Mouse (Mus musculus) splenic B cell, adult 2 months (primary cell): ENCODE results near the gene Ptprd.

Experiments
- DNase-seq: peaks from one replicate; pipeline ENCODE4 v3.0.0-alpha.2; 2011; ENCODE audit warnings: low read depth, low spot score
- H3K27me3 ChIP-seq: 2 replicates; pipeline ENCODE4 v1.6.1; 2012; ENCODE audit warnings: mild to moderate bottlenecking, low read length, moderate library complexity, mixed read lengths; ENCODE audit not compliant: control insufficient read depth, poor library complexity, insufficient read depth, severe bottlenecking
- H3K36me3 ChIP-seq: 2 replicates; pipeline ENCODE4 v1.6.1; 2012; ENCODE audit warnings: mild to moderate bottlenecking, low read length, moderate library complexity, mixed read lengths; ENCODE audit not compliant: control insufficient read depth, poor library complexity, insufficient read depth, severe bottlenecking

The Ptprd gene

DNA sequence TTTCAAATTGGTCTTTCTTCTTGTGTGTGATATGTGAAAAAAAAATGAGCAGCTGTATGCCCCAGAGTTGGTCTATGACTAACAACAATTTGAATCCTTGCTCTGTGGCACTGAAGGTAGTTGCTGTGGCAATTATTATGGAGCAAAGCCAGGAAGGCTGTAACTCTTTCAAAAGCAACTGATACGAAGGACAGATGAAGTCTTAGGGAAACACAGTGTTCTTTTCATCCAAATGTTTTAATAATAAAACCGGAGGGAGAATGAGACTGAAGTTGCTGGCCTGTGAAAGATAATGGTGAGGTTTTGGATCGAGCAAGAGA, 2187.3 kb downstream of the Ptprd start:
- Histone ChIP-seq H3K36me3 (no peaks in the 10 kb centered on the region), H3K27me3 (no peaks in the 10 kb centered on the region)
- no peak for DNase-seq

DNA sequence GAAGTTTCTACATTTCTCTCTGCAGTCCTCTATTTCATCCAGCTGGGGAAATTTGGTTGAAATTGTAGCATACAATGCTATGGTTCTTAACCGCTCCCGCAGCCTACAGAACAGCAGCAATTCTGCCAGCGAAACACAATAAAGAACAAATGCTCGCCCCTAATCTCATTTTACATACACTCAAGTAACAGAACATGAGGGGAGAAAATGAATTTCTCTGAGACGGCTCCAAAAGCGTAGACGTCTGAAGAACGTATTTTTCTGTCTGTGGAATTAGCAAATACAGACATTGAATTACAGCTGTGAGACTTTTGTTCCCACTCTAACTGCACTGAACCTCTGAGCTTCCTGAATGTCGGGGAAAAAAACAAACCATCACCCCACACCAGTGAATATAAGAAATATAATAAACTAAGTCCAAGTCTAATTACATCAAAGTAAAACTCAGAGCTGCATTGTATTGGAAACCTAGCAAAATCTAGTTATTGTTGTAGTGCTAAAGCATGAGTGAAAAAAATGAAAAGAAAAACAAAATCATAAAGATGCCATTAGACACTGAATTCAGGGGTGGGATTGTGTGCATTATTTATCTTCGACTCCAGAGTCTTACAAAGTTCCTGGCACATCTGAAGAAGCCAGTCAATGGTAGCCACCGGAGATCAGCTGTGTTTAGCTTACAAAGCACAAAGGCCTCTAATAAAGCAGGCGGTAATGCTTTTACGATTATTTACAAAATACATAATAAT, 2187.8 kb downstream of the Ptprd start:
- no peaks in the 10 kb centered on the region for H3K36me3 ChIP-seq
- DNase-seq = no peak
- H3K27me3 ChIP-seq = no peaks in the 10 kb centered on the region

DNA sequence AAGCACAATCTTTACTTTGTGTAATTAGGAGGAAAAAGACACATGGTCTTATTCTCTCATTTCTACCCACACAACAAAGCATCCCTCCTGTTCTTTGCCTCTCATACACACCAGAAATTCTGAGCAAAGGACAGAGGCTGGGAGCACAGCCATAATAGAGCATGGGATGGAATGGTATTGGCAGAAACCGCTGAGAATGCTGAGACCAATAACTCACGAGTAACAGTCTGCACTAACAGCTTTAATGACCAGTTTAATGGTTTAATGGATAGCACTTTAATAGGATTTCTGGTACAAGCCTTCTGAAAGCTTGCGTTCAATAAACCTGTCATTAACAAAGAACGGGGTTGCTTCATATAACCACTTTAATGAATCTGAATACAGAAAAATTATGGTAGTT, 2190.1 kb downstream of the Ptprd start:
- H3K27me3 ChIP-seq = no peaks in the 10 kb centered on the region
- no peak for DNase-seq

DNA sequence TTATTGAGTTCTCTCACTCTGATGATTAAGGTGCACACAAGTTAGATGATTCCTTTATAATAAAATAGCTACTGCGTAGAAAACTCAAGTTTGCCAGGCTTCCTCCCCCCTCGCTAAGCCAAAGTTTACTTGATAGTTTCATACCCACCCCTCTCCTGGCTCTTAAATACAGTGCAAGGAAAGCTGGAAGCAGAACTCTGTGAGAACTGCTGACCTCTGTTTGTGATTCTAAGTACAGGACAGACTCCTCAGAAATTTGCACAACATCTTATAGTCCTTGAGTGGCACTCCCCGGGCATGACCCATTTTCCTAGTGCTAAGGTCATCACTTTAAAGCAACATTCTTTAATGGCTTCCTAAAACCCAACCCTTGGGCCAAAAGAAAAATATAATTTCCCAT, 2196.7 kb downstream of the Ptprd start:
- no peaks in the 10 kb centered on the region for H3K27me3 ChIP-seq
- no peak for DNase-seq
- H3K36me3 ChIP-seq = no peaks in the 10 kb centered on the region

More for the DNA sequence above, 2190.1 kb downstream of the Ptprd start:
- H3K36me3 ChIP-seq = no peaks in the 10 kb centered on the region

GRCm38 (mm10) chr4:76014151-76014840, 2197.5 kb downstream of the Ptprd start:
- Histone ChIP-seq H3K36me3 (no peaks in the 10 kb centered on the region), H3K27me3 (no peaks in the 10 kb centered on the region)
- no peak for DNase-seq

GRCm38 (mm10) chr4:76008580-76008979, 2203.2 kb downstream of the Ptprd start:
- no peaks in the 10 kb centered on the region for H3K36me3 ChIP-seq
- H3K27me3 ChIP-seq = no peaks in the 10 kb centered on the region
- no peak for DNase-seq

DNA sequence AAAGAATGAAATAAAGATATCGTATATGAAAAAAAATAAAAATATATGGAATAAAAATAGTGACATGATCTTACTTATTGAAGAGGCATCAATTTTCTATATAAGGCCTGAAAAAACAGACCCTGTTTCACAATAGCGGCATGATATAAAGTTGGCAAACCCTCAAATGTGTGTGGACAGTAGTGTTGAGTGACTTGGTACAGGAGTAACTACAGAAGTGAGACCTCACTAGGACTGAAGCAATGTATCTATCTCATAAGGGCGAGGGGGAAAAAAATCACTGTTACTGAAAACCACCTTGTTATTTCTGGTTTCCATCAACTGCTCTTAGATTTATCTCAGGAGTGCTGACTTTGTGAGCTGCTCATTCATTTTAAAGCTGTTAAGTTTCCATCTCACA, 2204.5 kb downstream of the Ptprd start:
- DNase-seq = no peak
- H3K27me3 ChIP-seq = no peaks in the 10 kb centered on the region
- no peaks in the 10 kb centered on the region for H3K36me3 ChIP-seq

GRCm38 (mm10) chr4:76006717-76007116, 2205.0 kb downstream of the Ptprd start:
- DNase-seq = no peak
- no peaks in the 10 kb centered on the region for H3K36me3 ChIP-seq

GRCm38 (mm10) chr4:76004161-76004560, 2207.6 kb downstream of the Ptprd start:
- DNase-seq = no peak
- H3K27me3 ChIP-seq = no peaks in the 10 kb centered on the region
- H3K36me3 ChIP-seq = no peaks in the 10 kb centered on the region

More at GRCm38 (mm10) chr4:76006717-76007116, 2205.0 kb downstream of the Ptprd start:
- H3K27me3 ChIP-seq = no peaks in the 10 kb centered on the region

DNA sequence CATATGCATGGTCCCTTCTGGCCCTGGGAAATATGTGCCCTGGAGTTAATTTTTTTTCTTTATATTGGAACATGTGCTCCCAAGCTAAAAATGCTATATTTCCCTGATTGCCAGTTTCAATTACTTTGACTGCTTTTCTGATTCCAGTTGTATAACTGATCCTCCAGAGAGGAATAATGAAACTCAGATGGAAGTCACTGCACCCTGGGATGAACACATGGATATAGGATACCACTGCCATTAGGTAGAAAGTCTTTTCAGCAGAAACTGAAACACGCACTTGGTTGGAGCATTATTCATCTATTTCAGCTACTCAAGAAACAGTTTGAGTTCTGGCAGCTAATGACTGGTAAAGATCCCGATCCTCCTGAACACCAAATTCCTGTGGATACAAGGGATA, 2211.5 kb downstream of the Ptprd start:
- Histone ChIP-seq H3K36me3 (no peaks in the 10 kb centered on the region), H3K27me3 (no peaks in the 10 kb centered on the region)
- no peak for DNase-seq

DNA sequence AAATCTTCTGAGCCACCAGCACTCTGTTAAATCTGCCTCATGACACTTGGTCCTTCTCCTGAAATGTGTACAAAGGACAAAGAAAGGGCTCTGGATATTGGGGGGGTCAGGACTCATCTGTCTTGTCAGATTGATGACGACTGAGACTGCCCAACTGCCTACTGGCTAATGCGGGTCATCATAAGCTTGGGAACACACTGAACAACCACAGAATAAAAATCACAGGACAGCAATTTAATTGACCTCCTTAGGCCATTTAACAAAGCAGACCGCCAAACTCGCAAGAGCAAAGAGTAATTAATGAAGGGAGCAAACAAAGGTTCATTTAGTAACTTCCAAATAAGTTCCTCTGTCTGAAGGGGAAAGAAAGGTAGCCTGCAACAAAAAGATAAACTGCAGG, 2215.9 kb downstream of the Ptprd start:
- no peak for DNase-seq
- H3K27me3 ChIP-seq = no peaks in the 10 kb centered on the region
- H3K36me3 ChIP-seq = no peaks in the 10 kb centered on the region

- Histone ChIP-seq H3K36me3 (no peaks in the 10 kb centered on the region), H3K27me3 (no peaks in the 10 kb centered on the region)
- DNase-seq = no peak
These were observed 2217.2 kb downstream of the Ptprd start for GRCm38 (mm10) chr4:75994576-75994975.

GRCm38 (mm10) chr4:75993092-75993491, 2218.7 kb downstream of the Ptprd start:
- no peaks in the 10 kb centered on the region for H3K36me3 ChIP-seq
- H3K27me3 ChIP-seq = no peaks in the 10 kb centered on the region
- DNase-seq = no peak

- Histone ChIP-seq H3K36me3 (no peaks in the 10 kb centered on the region), H3K27me3 (no peaks in the 10 kb centered on the region)
- no peak for DNase-seq
These were observed 2220.0 kb downstream of the Ptprd start for GRCm38 (mm10) chr4:75991621-75992245.

- DNase-seq = no peak
- Histone ChIP-seq H3K27me3 (no peaks in the 10 kb centered on the region), H3K36me3 (no peaks in the 10 kb centered on the region)
These were observed 2237.0 kb downstream of the Ptprd start for GRCm38 (mm10) chr4:75974728-75975127.
